Mouse (Mus musculus) cerebellum, adult 2 months (tissue): ENCODE measurements around the gene Pax5.

Experiments used
- CTCF ChIP-seq: fragments of 200-500 bp; IDR thresholded peaks from 2 replicates; pipeline ENCODE4 v1.5.1; 2011; ENCODE audit warnings: low read depth, mild to moderate bottlenecking, control low read depth, low read length, moderate library complexity, borderline replicate concordance; ENCODE audit not compliant: insufficient read depth
- POLR2A ChIP-seq: fragments of 200-500 bp; IDR thresholded peaks from 2 replicates; pipeline ENCODE4 v1.6.1; 2011; ENCODE audit warnings: low read length, control low read depth, borderline replicate concordance; ENCODE audit not compliant: insufficient read depth

DNA sequence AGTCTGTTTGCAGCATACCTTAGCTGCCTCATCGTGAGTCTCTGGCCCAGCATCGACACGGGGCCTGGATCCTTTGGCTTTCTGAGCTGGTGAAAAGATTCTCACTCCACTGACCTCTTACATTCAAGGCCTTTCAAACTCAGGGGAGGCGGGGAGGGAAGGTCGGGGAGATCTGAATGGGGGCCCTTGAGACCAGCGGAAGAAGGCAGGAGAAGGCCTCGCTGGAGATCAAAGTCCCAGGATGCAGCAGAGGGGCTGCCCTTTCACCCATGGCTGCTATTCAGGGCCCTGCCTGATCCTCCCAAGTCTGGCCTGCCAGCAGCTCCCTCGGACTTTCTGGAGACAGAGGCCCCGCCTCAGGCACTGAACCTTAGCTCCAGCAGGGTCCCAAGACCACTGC, 36.6 kb downstream of the Pax5 start:
- no peak for TF ChIP-seq CTCF
- no peak for TF ChIP-seq POLR2A
